In the genomic region with DNA sequence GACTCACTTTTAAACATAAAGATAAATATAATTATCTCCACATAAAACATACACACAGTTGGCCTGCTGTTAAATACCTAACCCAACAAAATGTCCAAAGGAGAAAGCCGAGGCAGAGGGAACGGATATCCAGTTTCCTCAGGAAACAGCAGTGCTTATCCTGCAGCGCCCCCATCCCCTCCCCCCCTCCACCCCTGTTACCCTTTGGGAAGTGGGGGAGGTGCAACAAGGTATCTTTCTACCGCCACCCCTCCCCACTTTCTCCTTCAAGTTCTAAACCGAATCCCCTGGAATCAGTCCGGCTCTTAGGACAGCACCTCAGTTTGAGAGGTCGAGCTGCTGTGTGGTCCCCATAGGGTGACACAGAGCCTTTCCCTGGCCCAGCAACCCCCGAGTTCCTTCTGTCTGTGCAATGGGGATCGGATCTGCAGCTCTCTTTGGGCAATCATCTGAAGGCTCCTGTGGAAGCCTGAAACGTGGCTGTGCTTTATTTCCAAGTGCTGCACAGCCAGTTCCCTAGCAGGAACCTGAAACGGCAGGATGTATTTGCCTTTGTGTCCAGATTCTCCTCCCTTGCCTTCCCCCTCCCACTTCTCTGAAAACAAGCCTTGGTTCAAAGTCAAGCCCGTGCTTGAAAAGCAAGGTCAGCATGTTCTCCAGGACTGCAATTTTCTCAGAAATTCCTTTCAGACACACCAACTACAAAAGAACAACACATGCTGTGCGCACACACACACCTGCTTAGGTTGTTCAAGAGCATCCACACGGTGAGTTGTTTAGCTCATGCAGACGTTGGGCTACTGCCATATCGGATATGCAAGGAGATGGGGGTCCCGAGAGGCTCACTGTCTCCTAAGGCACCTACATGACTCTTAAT, we compare ENCODE assay signal across 9 mouse cellular contexts. TPM values are rescaled to one million over a fixed set of nuclear protein-coding genes. Genes with fewer than 3 reads are reported as not detected.
DNase-seq lines count a peak whose midpoint lies in the region; ATAC-seq and TF ChIP-seq lines count a peak whose summit lies in the region.
"Had no signal": no experiment of that assay in that cellular context is flagged by ENCODE, and none has a peak within 500 bp of the region (broad histone marks: within the 10 kb centered on the region; RNA-seq: fewer than 3 reads in every experiment).

No protein-coding gene starts in this region.

- 30% methylated on average over 17 of the region's 17 CpGs for WGBS in heart, adult 2 months
- 47% methylated on average over 17 of the region's 17 CpGs for WGBS in intestine, postnatal 0 days
- WGBS in midbrain, embryonic 13.5 days: 44% methylated on average over 17 of the region's 17 CpGs

- H3K27me3 ChIP-seq in heart, adult 2 months (ENCODE audit: control insufficient read depth, insufficient read depth, low read length): no peaks in the 10 kb centered on the region
- H3K27me3 ChIP-seq in intestine, postnatal 0 days (replicated peaks; ENCODE audit: control insufficient read depth, insufficient read depth, low read length): no peaks in the 10 kb centered on the region
- no peaks in the 10 kb centered on the region for H3K27me3 ChIP-seq in midbrain, embryonic 13.5 days

- DNase-seq in heart, adult 2 months: peak in 1 of 2 experiments; percentile 24
- no peak for DNase-seq in heart, postnatal 25 days (ENCODE audit: low spot score)
- no peak for DNase-seq in thymus, adult 18-20 months
- DNase-seq in right cerebral cortex, postnatal 4 days: no peak

- H3K4me3 ChIP-seq in heart, adult 2 months: no peak overlapping the region
- H3K4me3 ChIP-seq in brown adipose tissue, adult 24 weeks (ENCODE audit: insufficient read depth, low read depth, low read length): no peak overlapping the region
- H3K4me3 ChIP-seq in intestine, postnatal 0 days (ENCODE audit: low read depth, low read length): no peak overlapping the region
- H3K4me3 ChIP-seq in midbrain, embryonic 13.5 days (replicated peaks): no peak overlapping the region

- no peaks in the 10 kb centered on the region for H3K79me2 ChIP-seq in heart, adult 2 months (replicated peaks; ENCODE audit: control insufficient read depth, insufficient read depth, low read length)

- intact Hi-C loops in heart, adult 2 months (cut with DNase I): loop anchor here (2.0 to 5.0 kb wide), 2 partner anchors 61 to 87 kb away; no protein-coding TSS in a partner anchor
- intact Hi-C loops in heart, postnatal 25 days (cut with DNase I): loop anchor here (5.0 kb wide), 1 partner anchor 87 kb away; no protein-coding TSS in a partner anchor

- no peak for TF ChIP-seq CTCF in heart, adult 2 months (IDR thresholded peaks at IDR 0.05)
- no peak for TF ChIP-seq CTCF in intestine, postnatal 0 days (IDR thresholded peaks at IDR 0.05; ENCODE audit: low read depth)

- TF ChIP-seq EP300 in heart, adult 2 months (IDR thresholded peaks at IDR 0.05; ENCODE audit: insufficient read depth, low read depth, low read length): peak; percentile 47; the same call in 1 of the 2 replicates

- no peaks in the 10 kb centered on the region for H3K9me3 ChIP-seq in intestine, postnatal 0 days (ENCODE audit: control insufficient read depth)
- H3K9me3 ChIP-seq in midbrain, embryonic 13.5 days: no peaks in the 10 kb centered on the region

- H3K36me3 ChIP-seq in heart, adult 2 months (ENCODE audit: control insufficient read depth, insufficient read depth, low read length): peaks cover 59% of the 10 kb centered on the region
- H3K36me3 ChIP-seq in intestine, postnatal 0 days (ENCODE audit: control insufficient read depth, insufficient read depth): peaks cover 50% of the 10 kb centered on the region
- peaks cover 22% of the 10 kb centered on the region for H3K36me3 ChIP-seq in midbrain, embryonic 13.5 days

- H3K27ac ChIP-seq in heart, adult 2 months: peak overlapping the region; percentile 79
- peak overlapping the region; percentile 87 for H3K27ac ChIP-seq in brown adipose tissue, adult 24 weeks (replicated peaks; ENCODE audit: low read depth, low read length)
- H3K27ac ChIP-seq in intestine, postnatal 0 days (ENCODE audit: low read depth, low read length): peak overlapping the region; percentile 57; the same call in 1 of the 2 replicates
- 0 out of 2 replicates have a peak overlapping the region, but pooled peaks have one; percentile 17 for H3K27ac ChIP-seq in midbrain, embryonic 13.5 days

- ATAC-seq in intestine, postnatal 0 days: no peak
- ATAC-seq in midbrain, embryonic 13.5 days: no peak
- ATAC-seq in activated CD4-positive, CD25-positive, alpha-beta regulatory T cell, adult 4 months: no peak

- H3K4me2 ChIP-seq in intestine, postnatal 0 days (replicated peaks; ENCODE audit: low read depth): no peak overlapping the region
- H3K4me2 ChIP-seq in midbrain, embryonic 13.5 days (replicated peaks): no peak overlapping the region

- 0 out of 2 replicates have a peak overlapping the region, but pooled peaks have one; percentile 19 for H3K9ac ChIP-seq in heart, adult 2 months (ENCODE audit: low read depth, low read length)
- no peak overlapping the region for H3K9ac ChIP-seq in intestine, postnatal 0 days (ENCODE audit: low read depth, low read length)
- H3K9ac ChIP-seq in midbrain, embryonic 13.5 days (replicated peaks): no peak overlapping the region

- peak; percentile 27; the same call in 1 of the 2 replicates for TF ChIP-seq POLR2A in heart, adult 2 months (IDR thresholded peaks at IDR 0.05; ENCODE audit: insufficient read depth, low read depth, low read length)

- H3K4me1 ChIP-seq in heart, adult 2 months (ENCODE audit: control insufficient read depth, insufficient read depth, low read length): peaks cover 54% of the 10 kb centered on the region
- H3K4me1 ChIP-seq in brown adipose tissue, adult 24 weeks (ENCODE audit: control insufficient read depth, insufficient read depth, insufficient read length, low read length): peaks cover 51% of the 10 kb centered on the region
- no peaks in the 10 kb centered on the region; the same call in 1 of the 2 replicates for H3K4me1 ChIP-seq in intestine, postnatal 0 days (replicated peaks; ENCODE audit: control insufficient read depth, insufficient read depth, low read length)
- H3K4me1 ChIP-seq in midbrain, embryonic 13.5 days (replicated peaks): 0 out of 2 replicates have a peak, but pooled peaks cover 4% of the 10 kb centered on the region

RNA-seq across cellular contexts. Expression of a gene that starts 17.6 kb away (rescaled TPM):
- 10 to 100 TPM; 89.9 to 95.3 TPM for total RNA-seq in heart, adult 2 months (2021)
- 51.3 and 91.4 TPM in 2 replicates for polyA plus RNA-seq in heart, adult 2 months (2012; rRNA removed)
- 100 to 1,000 TPM; 102 to 108 TPM for total RNA-seq in heart, postnatal 25 days (2021)
- polyA plus RNA-seq in brown adipose tissue, adult 24 weeks (2012; ENCODE audit: insufficient read depth, insufficient read length, missing spikeins): 112 and 157 TPM in 2 replicates
- polyA plus RNA-seq in intestine, postnatal 0 days (2015; fragmentation: Nextera tagmentation; extraction: Ambion mirVana): 100 and 106 TPM in 2 replicates
- 119 and 126 TPM in 2 replicates for polyA plus RNA-seq in midbrain, embryonic 13.5 days (2015; fragmentation: Nextera tagmentation; extraction: Ambion mirVana)
- 100 to 1,000 TPM; 124 to 131 TPM for polyA plus RNA-seq in activated CD4-positive, CD25-positive, alpha-beta regulatory T cell, adult 4 months (2017; shearing (Covaris generic))

RNA-seq across cellular contexts. Expression of a gene that starts 50.3 kb away (rescaled TPM):
- 1 to 10 TPM; 1.4 to 1.7 TPM for total RNA-seq in heart, adult 2 months (2021)
- polyA plus RNA-seq in heart, adult 2 months (2012; rRNA removed): 1.5 and 2.8 TPM in 2 replicates
- total RNA-seq in heart, postnatal 25 days (2021): 1 to 10 TPM in 1 of 2 experiments, under 1 TPM in 1; 0.95 to 1.2 TPM
- not detected in 2 replicates for polyA plus RNA-seq in brown adipose tissue, adult 24 weeks (2012; ENCODE audit: insufficient read depth, insufficient read length, missing spikeins)
- 0.08 TPM in 1 of 2 replicates, not detected in the other for polyA plus RNA-seq in intestine, postnatal 0 days (2015; fragmentation: Nextera tagmentation; extraction: Ambion mirVana)
- 1.7 and 1.8 TPM in 2 replicates for polyA plus RNA-seq in midbrain, embryonic 13.5 days (2015; fragmentation: Nextera tagmentation; extraction: Ambion mirVana)
- polyA plus RNA-seq in activated CD4-positive, CD25-positive, alpha-beta regulatory T cell, adult 4 months (2017; shearing (Covaris generic)): not detected
- total RNA-seq: MEL had no signal

RNA-seq across cellular contexts. Expression of a gene that starts 50.5 kb away (rescaled TPM):
- 10 to 100 TPM; 17.2 to 20.0 TPM for total RNA-seq in heart, adult 2 months (2021)
- polyA plus RNA-seq in heart, adult 2 months (2012; rRNA removed): 3.8 and 6.0 TPM in 2 replicates
- 10 to 100 TPM; 17.5 to 20.5 TPM for total RNA-seq in heart, postnatal 25 days (2021)
- polyA plus RNA-seq in brown adipose tissue, adult 24 weeks (2012; ENCODE audit: insufficient read depth, insufficient read length, missing spikeins): 11.1 and 13.2 TPM in 2 replicates
- polyA plus RNA-seq in intestine, postnatal 0 days (2015; fragmentation: Nextera tagmentation; extraction: Ambion mirVana): 12.6 and 14.3 TPM in 2 replicates
- 33.5 and 35.6 TPM in 2 replicates for polyA plus RNA-seq in midbrain, embryonic 13.5 days (2015; fragmentation: Nextera tagmentation; extraction: Ambion mirVana)
- 10 to 100 TPM; 53.1 to 55.4 TPM for polyA plus RNA-seq in activated CD4-positive, CD25-positive, alpha-beta regulatory T cell, adult 4 months (2017; shearing (Covaris generic))

Comparison
In these comparisons a context has a peak if more than half of its experiments do, and no peak if none do; other contexts are left out.
1. H3K27ac ChIP-seq: peak in every context shown above with its lines; median percentile 87 in brown adipose tissue, adult 24 weeks; 79 in heart, adult 2 months; 57 in intestine, postnatal 0 days; 17 in midbrain, embryonic 13.5 days.